Mouse (Mus musculus) neural tube, embryonic 11.5 days (tissue): ENCODE data around the gene Zfp275. TPM values are rescaled to one million over a fixed set of nuclear protein-coding genes. Genes with fewer than 3 reads are reported as not detected.

Source experiments
- ATAC-seq: fragments of 200-750 bp; cut with Nextera tagmentation; 2 replicates; pipeline ENCODE4 v1.8.0; 2017; ENCODE audit warnings: moderate number of reproducible peaks, mild to moderate bottlenecking, moderate TSS enrichment, moderate library complexity; ENCODE audit not compliant: insufficient read depth, low FRiP score, low TSS enrichment
- DNase-seq: peaks from one replicate; pipeline ENCODE4 v3.0.0-alpha.2; 2015; ENCODE audit warnings: low spot score
- H3K27ac ChIP-seq: fragments of 300-500 bp; sonication (generic); 2 replicates; pipeline ENCODE4 v1.5.1; 2014; ENCODE audit warnings: low read depth, mild to moderate bottlenecking, low read length
- H3K27me3 ChIP-seq: fragments of 300-500 bp; sonication (generic); 2 replicates; pipeline ENCODE4 v1.6.1; 2014; ENCODE audit warnings: mild to moderate bottlenecking, low read length, mixed read lengths; ENCODE audit not compliant: control insufficient read depth, insufficient read depth
- H3K36me3 ChIP-seq: fragments of 300-500 bp; sonication (generic); 2 replicates; pipeline ENCODE4 v1.6.1; 2014; ENCODE audit warnings: mild to moderate bottlenecking, low read length, moderate library complexity, mixed read lengths; ENCODE audit not compliant: control insufficient read depth, insufficient read depth
- H3K4me1 ChIP-seq: fragments of 300-500 bp; sonication (generic); 2 replicates; pipeline ENCODE4 v1.6.1; 2014; ENCODE audit warnings: low read length, mixed read lengths; ENCODE audit not compliant: control insufficient read depth, insufficient read depth
- H3K4me2 ChIP-seq: fragments of 300-500 bp; sonication (generic); 2 replicates; pipeline ENCODE4 v1.6.1; 2014; ENCODE audit warnings: low read depth, mild to moderate bottlenecking, moderate library complexity
- H3K4me3 ChIP-seq: fragments of 300-500 bp; sonication (generic); 2 replicates; pipeline ENCODE4 v1.5.1; 2014; ENCODE audit warnings: low read depth, low read length
- H3K9ac ChIP-seq: fragments of 300-500 bp; sonication (generic); 2 replicates; pipeline ENCODE4 v1.6.1; 2014; ENCODE audit warnings: mild to moderate bottlenecking, low read length
- H3K9me3 ChIP-seq: fragments of 300-500 bp; sonication (generic); 2 replicates; pipeline ENCODE4 v1.6.1; 2016; ENCODE audit warnings: low read length; ENCODE audit not compliant: control insufficient read depth
- WGBS: fragments of 180-500 bp; shearing (Covaris S2); extraction: QIAGEN DNeasy Blood & Tissue Kit; methylation state at CpG from one replicate; pipeline ENCODE4 v1.1.7; 2014; 5-methylcytosine and 5-hydroxymethylcytosine counted together
- polyA plus RNA-seq: library from polyadenylated mRNA; unstranded; fragments of >200 nt; fragmentation: Nextera tagmentation; extraction: Ambion mirVana; gene quantifications from 2 replicates; pipeline ENCODE4 v1.2.1, GENCODE M21; 2014

Gene Zfp275
- polyA plus RNA-seq, 1 experiment from 2014 or later: 18.1 TPM

DNA sequence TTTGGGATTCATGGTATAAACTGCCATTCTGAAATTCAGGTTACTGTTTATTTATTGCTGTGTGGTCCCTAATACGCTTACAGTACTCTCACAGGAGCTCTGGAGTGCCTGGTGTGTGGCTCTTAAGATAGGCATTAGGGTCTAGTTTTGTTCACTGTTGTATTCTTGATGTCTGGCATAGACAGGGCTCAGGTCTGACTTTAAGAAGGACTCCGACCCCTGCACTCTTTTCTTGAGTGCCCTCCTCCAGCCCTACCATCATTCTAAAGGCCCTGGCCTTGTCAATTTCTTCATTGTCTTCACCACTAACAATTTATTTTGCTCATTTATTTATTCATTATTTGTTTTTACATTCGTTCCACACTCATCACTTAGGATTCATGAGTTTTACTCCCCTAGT, 353 bp upstream of the Zfp275 start:
- Histone ChIP-seq H3K9ac (no peak overlapping the region; the same call in 1 of the 2 replicates), H3K36me3 (no peaks in the 10 kb centered on the region), H3K27ac (no peak overlapping the region), H3K4me3 (peak overlapping the region; percentile 53), H3K4me1 (no peaks in the 10 kb centered on the region), H3K27me3 (no peaks in the 10 kb centered on the region), H3K4me2 (peak overlapping the region; percentile 53), H3K9me3 (no peaks in the 10 kb centered on the region)
- ATAC-seq (0 out of 2 replicates have a peak, but pooled peaks have one; percentile 48), DNase-seq (no peak)
- 27% methylated on average over 3 of the region's 3 CpGs for WGBS

- Histone ChIP-seq H3K4me1 (no peaks in the 10 kb centered on the region), H3K9ac (peak overlapping the region; percentile 77), H3K4me2 (peak overlapping the region; percentile 53), H3K27ac (0 out of 2 replicates have a peak overlapping the region, but pooled peaks have one; percentile 63), H3K4me3 (peak overlapping the region; percentile 53), H3K27me3 (no peaks in the 10 kb centered on the region), H3K36me3 (no peaks in the 10 kb centered on the region), H3K9me3 (no peaks in the 10 kb centered on the region)
- 19% methylated on average over 14 of the region's 15 CpGs for WGBS
- no peak for DNase-seq
- ATAC-seq: peak; percentile 65
Measured at GRCm38 (mm10) chrX:73342941-73343735, 717 bp downstream of the Zfp275 start.

GRCm38 (mm10) chrX:73343802-73344201, 1.4 kb downstream of the Zfp275 start:
- no peak overlapping the region for H3K27ac ChIP-seq
- no peak overlapping the region for H3K9ac ChIP-seq
- H3K27me3 ChIP-seq: no peaks in the 10 kb centered on the region
- no peaks in the 10 kb centered on the region for H3K4me1 ChIP-seq
- peak overlapping the region; percentile 53; the same call in 1 of the 2 replicates for H3K4me2 ChIP-seq
- DNase-seq: no peak
- H3K4me3 ChIP-seq: no peak overlapping the region
- ATAC-seq: no peak
- no peaks in the 10 kb centered on the region for H3K9me3 ChIP-seq
- WGBS: 84% methylated on average over 1 of the region's 1 CpGs
- H3K36me3 ChIP-seq: no peaks in the 10 kb centered on the region

DNA sequence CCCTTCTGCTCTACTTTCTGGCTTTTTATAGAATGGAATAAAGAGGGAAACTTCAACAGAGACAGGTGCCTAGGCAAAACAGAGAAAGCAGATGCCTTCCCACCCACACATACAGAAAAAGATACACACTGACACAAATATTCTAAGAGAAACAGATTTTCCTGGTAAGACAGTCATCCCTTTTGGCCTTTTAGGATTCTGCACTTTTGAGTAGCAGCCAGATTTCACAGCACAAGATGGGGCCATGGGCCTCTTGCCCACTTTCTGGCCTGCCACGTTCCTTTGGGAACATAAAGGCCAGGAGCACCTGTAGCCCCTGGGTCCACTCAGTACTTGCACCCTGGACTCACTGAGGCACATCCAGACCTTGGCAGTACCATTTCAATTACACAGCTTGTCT, 1.9 kb downstream of the Zfp275 start:
- H3K4me1 ChIP-seq: no peaks in the 10 kb centered on the region
- no peak overlapping the region for H3K27ac ChIP-seq
- no peaks in the 10 kb centered on the region for H3K9me3 ChIP-seq
- H3K36me3 ChIP-seq: no peaks in the 10 kb centered on the region
- DNase-seq (no peak), ATAC-seq (no peak)
- no peak overlapping the region for H3K4me2 ChIP-seq
- H3K4me3 ChIP-seq: no peak overlapping the region
- H3K9ac ChIP-seq: no peak overlapping the region
- WGBS: 86% methylated on average over 1 of the region's 1 CpGs
- no peaks in the 10 kb centered on the region for H3K27me3 ChIP-seq

DNA sequence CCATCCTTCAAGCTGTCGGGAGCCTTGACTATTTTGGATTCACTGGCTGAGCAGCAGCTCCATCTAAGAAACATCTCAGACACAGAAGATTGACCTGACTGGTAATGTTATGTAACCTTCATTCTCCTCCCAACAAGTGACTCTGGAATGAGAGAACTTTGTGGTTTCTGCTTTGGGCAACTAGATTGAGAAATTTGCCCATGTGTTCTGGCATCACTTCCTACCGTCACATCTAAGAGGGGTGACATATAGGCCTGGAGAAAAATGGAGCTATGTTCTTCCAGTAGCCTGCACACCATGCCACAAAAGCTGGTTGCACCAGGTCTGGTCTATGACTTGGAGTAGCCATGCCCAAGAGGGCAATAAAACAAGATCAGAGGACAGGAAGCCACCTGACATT, 13.7 kb downstream of the Zfp275 start:
- H3K4me1 ChIP-seq: no peaks in the 10 kb centered on the region
- H3K36me3 ChIP-seq: peaks cover 6% of the 10 kb centered on the region; the same call in 1 of the 2 replicates
- H3K4me3 ChIP-seq: no peak overlapping the region
- 95% methylated on average over 2 of the region's 2 CpGs for WGBS
- no peaks in the 10 kb centered on the region for H3K27me3 ChIP-seq
- H3K9me3 ChIP-seq: no peaks in the 10 kb centered on the region
- no peak overlapping the region for H3K9ac ChIP-seq
- H3K27ac ChIP-seq: no peak overlapping the region
- DNase-seq (no peak), ATAC-seq (no peak)
- H3K4me2 ChIP-seq: no peak overlapping the region

GRCm38 (mm10) chrX:73356719-73357118, 14.3 kb downstream of the Zfp275 start:
- no peaks in the 10 kb centered on the region for H3K4me1 ChIP-seq
- H3K36me3 ChIP-seq: peaks cover 6% of the 10 kb centered on the region; the same call in 1 of the 2 replicates
- no peak for ATAC-seq
- WGBS: 93% methylated on average over 1 of the region's 1 CpGs
- H3K4me3 ChIP-seq: no peak overlapping the region
- no peaks in the 10 kb centered on the region for H3K9me3 ChIP-seq
- no peaks in the 10 kb centered on the region for H3K27me3 ChIP-seq
- H3K4me2 ChIP-seq: no peak overlapping the region
- H3K27ac ChIP-seq: no peak overlapping the region
- DNase-seq: no peak
- H3K9ac ChIP-seq: no peak overlapping the region

DNA sequence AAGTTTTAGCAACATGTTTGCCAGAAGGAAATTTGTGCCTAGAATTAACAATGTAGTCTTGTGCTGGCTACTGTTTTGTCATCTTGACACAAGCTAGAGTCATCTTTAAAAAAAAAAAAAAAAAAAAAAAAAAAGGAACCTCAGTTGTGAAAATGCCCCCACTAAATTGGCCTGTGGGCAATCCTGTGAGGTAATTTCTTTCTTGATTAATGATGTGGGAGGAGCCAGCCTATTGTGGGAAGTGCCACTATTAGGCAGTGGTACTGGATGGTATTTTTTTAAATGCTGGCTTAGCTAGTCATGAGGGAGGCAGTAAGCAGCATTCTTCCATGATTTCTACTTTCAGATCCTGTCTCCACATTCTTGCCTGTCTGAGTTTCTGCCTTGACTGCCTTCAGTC, 20.9 kb downstream of the Zfp275 start:
- no peaks in the 10 kb centered on the region for H3K9me3 ChIP-seq
- no peaks in the 10 kb centered on the region for H3K4me1 ChIP-seq
- H3K4me2 ChIP-seq: no peak overlapping the region
- no peaks in the 10 kb centered on the region for H3K27me3 ChIP-seq
- H3K27ac ChIP-seq: no peak overlapping the region
- H3K36me3 ChIP-seq: no peaks in the 10 kb centered on the region
- ATAC-seq: no peak
- DNase-seq: no peak
- no peak overlapping the region for H3K9ac ChIP-seq
- no peak overlapping the region for H3K4me3 ChIP-seq

- no peak for DNase-seq
- no peaks in the 10 kb centered on the region for H3K27me3 ChIP-seq
- H3K27ac ChIP-seq: no peak overlapping the region
- H3K9ac ChIP-seq: no peak overlapping the region
- no peaks in the 10 kb centered on the region for H3K36me3 ChIP-seq
- no peaks in the 10 kb centered on the region for H3K4me1 ChIP-seq
- ATAC-seq: no peak
- no peaks in the 10 kb centered on the region for H3K9me3 ChIP-seq
- no peak overlapping the region for H3K4me3 ChIP-seq
- no peak overlapping the region for H3K4me2 ChIP-seq
- 86% methylated on average over 6 of the region's 6 CpGs for WGBS
Measured at GRCm38 (mm10) chrX:73384419-73384818, 42.0 kb downstream of the Zfp275 start.

DNA sequence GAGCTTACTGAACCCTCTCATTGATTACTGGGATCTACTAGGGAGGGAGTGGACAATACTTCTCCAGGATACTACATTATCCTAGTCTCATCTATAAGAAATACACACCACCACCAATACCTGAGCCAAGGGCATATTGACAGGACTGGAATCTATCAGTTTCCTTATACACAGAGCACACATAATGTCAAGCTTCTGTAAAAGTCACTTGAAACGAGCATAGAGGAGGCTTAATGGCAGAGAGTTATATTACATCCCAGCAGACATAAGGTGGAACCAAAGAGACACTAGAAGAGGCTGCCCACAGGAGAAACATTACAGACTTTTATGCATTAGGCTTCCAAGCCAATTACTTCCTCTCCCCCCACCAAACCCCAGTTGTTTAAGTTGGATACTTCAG, 42.5 kb downstream of the Zfp275 start:
- Histone ChIP-seq H3K27ac (no peak overlapping the region), H3K9ac (no peak overlapping the region), H3K36me3 (no peaks in the 10 kb centered on the region), H3K27me3 (no peaks in the 10 kb centered on the region), H3K4me1 (no peaks in the 10 kb centered on the region), H3K4me3 (no peak overlapping the region), H3K4me2 (no peak overlapping the region), H3K9me3 (no peaks in the 10 kb centered on the region)
- 43% methylated on average over 1 of the region's 1 CpGs for WGBS
- ATAC-seq: no peak
- no peak for DNase-seq
